8 mouse cellular contexts compared by ENCODE assay signal in the genomic region with DNA sequence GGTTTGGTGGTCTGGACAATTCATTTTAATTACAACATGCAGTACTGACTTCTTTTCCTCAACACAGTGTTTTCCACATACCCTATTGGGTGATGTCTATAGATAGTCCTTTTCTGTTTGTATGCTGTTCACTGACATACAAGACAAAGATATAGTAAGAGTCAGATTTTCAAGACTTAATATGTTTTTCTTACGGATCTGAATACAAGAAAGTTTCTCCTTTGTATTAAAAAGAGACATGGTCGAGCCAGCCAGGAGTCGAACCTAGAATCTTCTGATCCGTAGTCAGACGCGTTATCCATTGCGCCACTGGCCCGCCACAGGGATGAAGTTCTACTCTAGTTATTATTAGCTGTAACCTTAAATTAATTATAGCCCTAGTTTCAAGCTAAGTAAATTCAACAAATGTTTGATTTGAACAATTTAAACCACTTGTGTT. TPM values are rescaled to one million over a fixed set of nuclear protein-coding genes. Genes with fewer than 3 reads are reported as not detected.
A peak's percentile ranks its signal among the peaks of the same experiment; 100 is the strongest.
DNase-seq lines count a peak whose midpoint lies in the region; ATAC-seq lines count a peak whose summit lies in the region.

No protein-coding gene starts in this region.

- no peaks in the 10 kb centered on the region for H3K9me3 ChIP-seq in forebrain, embryonic 11.5 days (ENCODE audit: control insufficient read depth, low read length)

- peak; percentile 77 for ATAC-seq in forebrain, embryonic 11.5 days (replicated peaks; ENCODE audit: low FRiP score)

- no peak overlapping the region; the same call in 1 of the 2 replicates for H3K9ac ChIP-seq in forebrain, embryonic 11.5 days (ENCODE audit: low read length)

- DNase-seq in left cerebral cortex, postnatal 25 days (ENCODE audit: low spot score in 2 of 2) = peak; percentile 55 to 65
- DNase-seq in left cerebral cortex, adult 8-10 months (ENCODE audit: low spot score in 2 of 2) = no peak
- peak; percentile 69 to 78 for DNase-seq in adrenal gland, adult 18-20 months (ENCODE audit: low spot score in 2 of 2)
- DNase-seq in forebrain, embryonic 11.5 days (ENCODE audit: low spot score) = peak; percentile 80
- peak; percentile 66 to 78 for DNase-seq in heart, postnatal 14 days
- DNase-seq in kidney, postnatal 25 days = peak; percentile 59 to 68
- peak; percentile 72 to 80 for DNase-seq in spleen, postnatal 10 days (ENCODE audit: low spot score in 2 of 2)

- intact Hi-C loops in left cerebral cortex, postnatal 25 days (cut with DNase I) = loop anchor here (10.0 kb wide), 2 partner anchors 166 to 856 kb away; no protein-coding TSS in a partner anchor
- intact Hi-C loops in heart, postnatal 14 days (cut with DNase I) = loop anchor here (5.0 to 10.0 kb wide), 2 partner anchors 616 to 1431 kb away; a partner anchor contains a TSS

- no peaks in the 10 kb centered on the region for H3K79me2 ChIP-seq in macrophage (ENCODE audit: inconsistent target)

- no peaks in the 10 kb centered on the region for H3K4me1 ChIP-seq in forebrain, embryonic 11.5 days (replicated peaks; ENCODE audit: control insufficient read depth, insufficient read depth, low read length)

- no peak overlapping the region for H3K27ac ChIP-seq in forebrain, embryonic 11.5 days (ENCODE audit: low read depth, low read length)
- H3K27ac ChIP-seq in macrophage = peak overlapping the region; percentile 24; the same call in 1 of the 2 replicates

- peaks cover 7% of the 10 kb centered on the region; the same call in 1 of the 2 replicates for H3K27me3 ChIP-seq in forebrain, embryonic 11.5 days (ENCODE audit: control insufficient read depth, insufficient read depth, low read length)

- H3K36me3 ChIP-seq in forebrain, embryonic 11.5 days (ENCODE audit: control insufficient read depth, insufficient read depth, low read length) = no peaks in the 10 kb centered on the region
- no peaks in the 10 kb centered on the region for H3K36me3 ChIP-seq in macrophage (ENCODE audit: inconsistent target)

- WGBS in forebrain, embryonic 11.5 days = under 1% methylated on average over 8 of the region's 8 CpGs
- 0% methylated on average over 7 of the region's 8 CpGs for WGBS in macrophage (ENCODE audit: missing documents)

- H3K4me2 ChIP-seq in forebrain, embryonic 11.5 days (ENCODE audit: low read depth, low read length, severe bottlenecking) = peak overlapping the region; percentile 78

- H3K4me3 ChIP-seq in forebrain, embryonic 11.5 days (ENCODE audit: low read depth, low read length) = peak overlapping the region; percentile 46
- peak overlapping the region; percentile 70 for H3K4me3 ChIP-seq in macrophage (ENCODE audit: inconsistent target)

RNA-seq across cellular contexts. Expression of a gene that starts 11.4 kb away (rescaled TPM):
- total RNA-seq in left cerebral cortex, postnatal 25 days (2021) = under 1 TPM; 0.25 to 0.39 TPM
- 1 to 10 TPM in 3 of 4 experiments, under 1 TPM in 1; 0.33 to 1.3 (median 1.0) TPM for total RNA-seq in left cerebral cortex, adult 8-10 months (2022)
- total RNA-seq in adrenal gland, adult 18-20 months (2021) = under 1 TPM in 1 of 2 experiments, not detected in 1; 0.96 TPM
- 0.37 TPM in 1 of 2 replicates, not detected in the other for polyA plus RNA-seq in forebrain, embryonic 11.5 days (2014; fragmentation: Nextera tagmentation; extraction: Ambion mirVana)
- 10 to 100 TPM in 1 of 2 experiments, not detected in 1; 11.6 TPM for total RNA-seq in heart, postnatal 14 days (2021)
- 1 to 10 TPM in 15 of 26 experiments, under 1 TPM in 8, not detected in 3; 0.43 to 2.8 (median 1.2) TPM for total RNA-seq in macrophage (2018; cell fraction: chromatin; rRNA removed)
- 1 to 10 TPM in 11 of 26 experiments, under 1 TPM in 15; 0.47 to 1.7 (median 0.96) TPM for total RNA-seq in macrophage (2018; cell fraction: cytosol; rRNA removed)
- 1 to 10 TPM in 11 of 26 experiments, under 1 TPM in 11, not detected in 4; 0.24 to 7.9 (median 1.0) TPM for total RNA-seq in macrophage (2018; cell fraction: nucleus; rRNA removed)
- polyA plus RNA-seq in macrophage (2018) = 0.52 to 2.6 TPM (median 1.3 TPM) in 3 replicates

RNA-seq across cellular contexts. Expression of a gene that starts 14.4 kb away (rescaled TPM):
- total RNA-seq in left cerebral cortex, postnatal 25 days (2021) = 10 to 100 TPM; 28.7 to 29.1 TPM
- total RNA-seq in left cerebral cortex, adult 8-10 months (2022) = 10 to 100 TPM in 3 of 4 experiments, not detected in 1; 15.3 to 27.1 (median 22.8) TPM
- 10 to 100 TPM in 1 of 2 experiments, not detected in 1; 16.5 TPM for total RNA-seq in adrenal gland, adult 18-20 months (2021)
- polyA plus RNA-seq in forebrain, embryonic 11.5 days (2014; fragmentation: Nextera tagmentation; extraction: Ambion mirVana) = 5.6 TPM in 1 of 2 replicates, not detected in the other
- 100 to 1,000 TPM in 1 of 2 experiments, 10 to 100 TPM in 1; 69.3 to 132 TPM for total RNA-seq in heart, postnatal 14 days (2021)
- 1 to 10 TPM in 4 of 26 experiments, not detected in 22; 4.8 to 9.5 (median 6.2) TPM for total RNA-seq in macrophage (2018; cell fraction: chromatin; rRNA removed)
- total RNA-seq in macrophage (2018; cell fraction: cytosol; rRNA removed) = 10 to 100 TPM in 4 of 26 experiments, 1 to 10 TPM in 16, under 1 TPM in 5, not detected in 1; 0.61 to 14.1 (median 2.7) TPM
- 10 to 100 TPM in 2 of 26 experiments, 1 to 10 TPM in 5, not detected in 19; 2.1 to 14.1 (median 7.4) TPM for total RNA-seq in macrophage (2018; cell fraction: nucleus; rRNA removed)
- polyA plus RNA-seq in macrophage (2018) = not detected in 3 replicates

RNA-seq across cellular contexts. Expression of a gene that starts 14.8 kb away (rescaled TPM):
- 10 to 100 TPM; 10.0 to 11.6 TPM for total RNA-seq in left cerebral cortex, postnatal 25 days (2021)
- 10 to 100 TPM in 3 of 4 experiments, 1 to 10 TPM in 1; 3.0 to 13.9 (median 10.7) TPM for total RNA-seq in left cerebral cortex, adult 8-10 months (2022)
- 10 to 100 TPM; 18.0 to 23.9 TPM for total RNA-seq in adrenal gland, adult 18-20 months (2021)
- polyA plus RNA-seq in forebrain, embryonic 11.5 days (2014; fragmentation: Nextera tagmentation; extraction: Ambion mirVana) = 5.4 and 11.9 TPM in 2 replicates
- 100 to 1,000 TPM in 1 of 2 experiments, 10 to 100 TPM in 1; 67.9 to 160 TPM for total RNA-seq in heart, postnatal 14 days (2021)
- total RNA-seq in macrophage (2018; cell fraction: chromatin; rRNA removed) = 10 to 100 TPM in 1 of 26 experiments, 1 to 10 TPM in 7, not detected in 18; 2.4 to 16.4 (median 4.6) TPM
- 10 to 100 TPM in 18 of 26 experiments, 1 to 10 TPM in 8; 2.8 to 48.5 (median 15.5) TPM for total RNA-seq in macrophage (2018; cell fraction: cytosol; rRNA removed)
- total RNA-seq in macrophage (2018; cell fraction: nucleus; rRNA removed) = 10 to 100 TPM in 4 of 26 experiments, 1 to 10 TPM in 14, not detected in 8; 1.7 to 28.5 (median 5.0) TPM
- not detected in 3 replicates for polyA plus RNA-seq in macrophage (2018)

RNA-seq across cellular contexts. Expression of a gene that starts 20.2 kb away (rescaled TPM):
- 10 to 100 TPM; 60.2 to 73.2 TPM for total RNA-seq in left cerebral cortex, postnatal 25 days (2021)
- 10 to 100 TPM; 62.0 to 71.0 (median 68.4) TPM for total RNA-seq in left cerebral cortex, adult 8-10 months (2022)
- total RNA-seq in adrenal gland, adult 18-20 months (2021) = 10 to 100 TPM; 40.1 to 68.2 TPM
- polyA plus RNA-seq in forebrain, embryonic 11.5 days (2014; fragmentation: Nextera tagmentation; extraction: Ambion mirVana) = 52.1 and 59.1 TPM in 2 replicates
- total RNA-seq in heart, postnatal 14 days (2021) = 10 to 100 TPM; 29.6 to 55.4 TPM
- 100 to 1,000 TPM in 1 of 26 experiments, 10 to 100 TPM in 19, 1 to 10 TPM in 6; 6.1 to 101 (median 14.6) TPM for total RNA-seq in macrophage (2018; cell fraction: chromatin; rRNA removed)
- 10 to 100 TPM in 19 of 26 experiments, 1 to 10 TPM in 7; 7.6 to 21.9 (median 12.5) TPM for total RNA-seq in macrophage (2018; cell fraction: cytosol; rRNA removed)
- 100 to 1,000 TPM in 3 of 26 experiments, 10 to 100 TPM in 20, 1 to 10 TPM in 3; 5.4 to 144 (median 26.7) TPM for total RNA-seq in macrophage (2018; cell fraction: nucleus; rRNA removed)
- 2.6 to 11.5 TPM (median 7.3 TPM) in 3 replicates for polyA plus RNA-seq in macrophage (2018)

RNA-seq across cellular contexts. Expression of a gene that starts 21.8 kb away (rescaled TPM):
- 10 to 100 TPM in 1 of 2 experiments, 1 to 10 TPM in 1; 8.5 to 19.5 TPM for total RNA-seq in left cerebral cortex, postnatal 25 days (2021)
- total RNA-seq in left cerebral cortex, adult 8-10 months (2022) = 10 to 100 TPM in 3 of 4 experiments, 1 to 10 TPM in 1; 9.0 to 26.2 (median 21.0) TPM
- 10 to 100 TPM; 11.9 to 12.2 TPM for total RNA-seq in adrenal gland, adult 18-20 months (2021)
- 64.5 and 67.2 TPM in 2 replicates for polyA plus RNA-seq in forebrain, embryonic 11.5 days (2014; fragmentation: Nextera tagmentation; extraction: Ambion mirVana)
- 100 to 1,000 TPM in 1 of 2 experiments, 10 to 100 TPM in 1; 44.4 to 112 TPM for total RNA-seq in heart, postnatal 14 days (2021)
- total RNA-seq in macrophage (2018; cell fraction: chromatin; rRNA removed) = 10 to 100 TPM in 1 of 26 experiments, 1 to 10 TPM in 8, not detected in 17; 3.9 to 22.2 (median 5.1) TPM
- total RNA-seq in macrophage (2018; cell fraction: cytosol; rRNA removed) = 10 to 100 TPM in 14 of 26 experiments, 1 to 10 TPM in 12; 2.6 to 35.5 (median 10.6) TPM
- 10 to 100 TPM in 5 of 26 experiments, 1 to 10 TPM in 11, not detected in 10; 2.6 to 22.7 (median 6.5) TPM for total RNA-seq in macrophage (2018; cell fraction: nucleus; rRNA removed)
- not detected in 3 replicates for polyA plus RNA-seq in macrophage (2018)

Comparison
In these comparisons a context has a peak if more than half of its experiments do, and no peak if none do; other contexts are left out.
1. DNase-seq: peak in left cerebral cortex, postnatal 25 days (2 of 2), adrenal gland, adult 18-20 months (2 of 2), forebrain, embryonic 11.5 days (single experiment), heart, postnatal 14 days (2 of 2), kidney, postnatal 25 days (2 of 2) and spleen, postnatal 10 days (2 of 2); none in left cerebral cortex, adult 8-10 months (0 of 2).